Mouse (Mus musculus) heart, postnatal 10 days (tissue): ENCODE results near the gene Scamp4. TPM values are rescaled to one million over a fixed set of nuclear protein-coding genes. Genes with fewer than 3 reads are reported as not detected.

Source experiments
- DNase-seq, 2 experiments: peaks; one replicate each; pipeline ENCODE4 v3.0.0; 2021
- intact Hi-C: fragments of 180-260 bp; cut with DNase I; formaldehyde crosslinking; loops from one replicate; pipeline ENCODE4 v1.15.1; 2025
- total RNA-seq, 2 experiments: library from RNA; stranded (reverse); gene quantifications; 2 replicates each; pipeline ENCODE4 v1.2.3; 2021

Scamp4 gene
- total RNA-seq: 10 to 100 TPM; 25.9 to 27.8 TPM

- intact Hi-C loops: no loop called here
- DNase-seq: peak; percentile 97
These were observed at the start of gene Scamp4, which contains the start of gene Adat3 for GRCm38 (mm10) chr10:80602698-80603325. TSS of gene Scamp4 (plus strand) at chr10:80602872. TSS of gene Adat3 (plus strand) at chr10:80602880.

- DNase-seq: peak in 1 of 2 experiments; percentile 29
- intact Hi-C loops: no loop called here
These were observed 49.1 kb upstream of the Scamp4 start for GRCm38 (mm10) chr10:80553575-80553974.

DNA sequence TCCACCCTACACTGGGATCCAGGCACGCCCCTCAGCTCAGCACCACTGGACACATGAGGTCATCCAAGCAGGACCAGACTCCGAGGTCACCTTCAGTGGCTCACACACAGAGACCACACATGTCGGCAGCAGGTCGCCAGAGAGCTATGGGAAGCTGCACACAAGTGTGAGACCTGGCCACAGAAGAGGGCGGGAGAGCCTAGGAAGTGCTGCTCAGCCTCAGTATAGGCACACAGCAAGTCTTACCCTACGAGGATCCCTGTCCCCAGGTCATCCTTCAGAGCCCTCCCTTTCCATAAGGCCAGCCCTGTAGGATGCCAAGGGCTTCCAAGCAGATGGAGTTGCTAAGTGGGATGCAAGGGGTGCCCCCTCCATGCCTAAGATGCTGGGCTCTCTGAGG is 48.7 kb upstream of the Scamp4 start:
- DNase-seq: no peak
- intact Hi-C loops: no loop called here

DNA sequence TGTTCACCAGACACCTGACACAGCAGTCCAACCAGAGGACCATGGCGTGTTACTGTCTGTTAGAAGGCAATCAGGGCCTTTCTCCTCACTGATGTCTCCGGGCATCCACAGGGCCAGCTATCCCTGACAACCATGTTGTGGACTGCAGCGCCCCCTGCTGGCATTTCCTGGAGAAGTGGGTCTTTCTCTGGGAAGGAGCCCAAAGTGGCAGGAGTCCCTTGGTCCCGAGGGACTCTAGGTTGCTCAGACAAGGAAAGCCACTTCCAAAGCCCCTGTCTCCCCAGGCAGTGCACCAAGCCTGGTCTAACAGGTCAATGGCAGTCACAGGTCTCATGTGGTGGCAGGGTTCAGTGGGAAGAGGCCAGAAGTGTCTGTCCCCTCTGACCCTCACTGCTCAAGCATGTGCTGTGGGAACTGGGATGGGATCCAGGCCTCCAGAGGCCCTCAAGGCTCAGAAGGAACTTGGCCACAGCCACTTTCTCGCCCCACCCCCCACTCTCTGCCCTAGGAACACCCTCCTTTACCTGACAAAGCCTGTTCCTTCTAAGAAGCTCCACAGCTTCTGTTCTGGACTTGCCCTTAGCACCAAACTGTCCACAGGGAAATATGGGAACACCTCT is 45.2 kb upstream of the Scamp4 start:
- DNase-seq: peak; percentile 77 to 89
- intact Hi-C loops: loop anchor here (2.0 kb wide), 1 partner anchor 51 kb away; no protein-coding TSS in a partner anchor

GRCm38 (mm10) chr10:80559431-80559830 is 43.2 kb upstream of the Scamp4 start:
- intact Hi-C loops: no loop called here

DNA sequence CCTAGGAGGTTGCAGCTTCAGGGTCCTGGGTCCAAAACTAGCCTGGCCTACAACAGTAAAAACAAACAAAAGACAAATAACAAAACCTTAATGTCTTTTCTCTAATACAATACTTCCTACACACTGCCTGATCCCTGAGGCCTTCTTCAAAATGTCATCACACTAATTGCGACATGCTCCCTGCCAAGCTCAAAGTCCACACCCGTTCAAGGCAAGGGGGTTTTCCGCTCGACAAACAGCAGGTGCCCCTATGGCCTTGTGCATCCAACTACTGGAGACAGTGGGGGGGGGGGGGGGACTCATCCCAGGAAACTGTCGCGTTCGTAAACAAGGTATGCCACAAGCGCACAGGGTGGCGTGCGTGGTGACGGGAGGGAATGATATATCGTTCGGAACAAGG is 42.1 kb upstream of the Scamp4 start:
- intact Hi-C loops: no loop called here
- DNase-seq: no peak

More at GRCm38 (mm10) chr10:80559431-80559830, 43.2 kb upstream of the Scamp4 start:
- no peak for DNase-seq

DNA sequence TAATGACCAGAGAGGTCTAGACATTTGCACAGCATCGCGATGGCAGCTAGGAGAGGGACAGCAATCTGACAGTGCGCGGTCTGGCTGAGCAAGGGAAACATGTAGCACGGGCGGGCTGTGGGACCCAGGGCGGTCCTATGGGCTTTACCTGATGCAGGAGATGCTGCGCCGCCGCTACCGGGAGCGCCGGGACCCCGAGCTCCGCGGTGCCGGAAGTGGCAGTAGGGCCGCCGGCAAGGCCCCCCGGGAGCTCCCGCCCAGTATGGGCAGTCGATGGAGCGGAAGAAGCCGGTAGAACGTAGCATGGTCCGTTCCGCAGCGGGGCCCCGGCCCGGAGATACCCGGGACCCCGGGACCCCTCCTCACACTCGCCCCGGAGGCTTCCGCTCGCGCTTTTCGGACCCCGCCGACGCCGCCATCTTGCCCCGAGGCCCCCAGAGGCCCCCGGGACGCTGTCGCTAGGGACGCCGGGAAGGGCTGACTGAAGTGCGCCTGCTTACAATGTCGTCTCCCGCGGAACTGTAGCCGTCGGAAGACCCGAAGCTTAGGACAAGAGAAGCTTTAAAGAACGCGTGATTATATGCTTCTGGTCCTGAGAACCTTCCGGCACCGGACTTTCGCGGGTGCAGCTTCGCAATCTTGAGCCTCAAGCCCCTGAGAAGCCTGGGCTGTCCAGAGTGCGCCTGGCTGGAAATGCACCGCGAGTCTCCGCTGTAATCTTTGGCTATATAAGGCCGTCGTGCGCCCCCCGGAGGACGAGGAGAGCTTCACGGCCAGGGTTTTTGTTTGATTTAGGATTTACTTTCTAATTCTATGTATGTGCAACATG is 41.3 kb upstream of the Scamp4 start, which contains the start of gene Rexo1:
TSS of gene Rexo1 (minus strand) at position 445 of the 829 bp plus-strand sequence.
- intact Hi-C loops: no loop called here

GRCm38 (mm10) chr10:80566375-80567092 is 36.1 kb upstream of the Scamp4 start:
- intact Hi-C loops: loop anchor here (1.0 kb wide), 1 partner anchor 123 kb away; no protein-coding TSS in a partner anchor
- DNase-seq: peak; percentile 84 to 92

More for the DNA sequence above, 41.3 kb upstream of the Scamp4 start, which contains the start of gene Rexo1:
- DNase-seq: peak; percentile 96 to 97

- no peak for DNase-seq
- intact Hi-C loops: no loop called here
These were observed 33.8 kb upstream of the Scamp4 start for GRCm38 (mm10) chr10:80568876-80569275.

GRCm38 (mm10) chr10:80569664-80570066 is 33.0 kb upstream of the Scamp4 start:
- peak; percentile 66 to 72 for DNase-seq

DNA sequence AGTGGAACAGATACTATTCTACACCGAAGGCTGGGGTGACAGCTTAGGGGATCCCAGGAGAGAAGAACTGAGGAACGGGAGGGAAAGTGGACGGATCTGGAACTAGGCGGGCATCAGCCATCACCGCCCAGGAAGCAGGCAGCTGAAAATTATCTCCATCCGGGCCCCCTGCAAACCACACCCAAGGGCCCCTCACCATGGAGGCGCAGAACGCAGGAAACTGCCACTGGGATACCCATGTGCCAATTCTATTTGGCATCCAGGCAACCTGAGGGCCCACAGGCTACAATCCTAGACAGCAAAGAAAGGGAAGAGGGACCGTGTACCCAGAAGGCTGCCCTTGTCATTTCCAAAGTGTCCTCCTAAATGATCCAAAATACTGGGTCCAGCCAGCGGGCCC is 32.3 kb upstream of the Scamp4 start:
- DNase-seq: no peak
- intact Hi-C loops: no loop called here

More at GRCm38 (mm10) chr10:80569664-80570066, 33.0 kb upstream of the Scamp4 start:
- intact Hi-C loops: no loop called here

- intact Hi-C loops: no loop called here
- no peak for DNase-seq
These were observed 31.5 kb upstream of the Scamp4 start for GRCm38 (mm10) chr10:80570871-80571836.

DNA sequence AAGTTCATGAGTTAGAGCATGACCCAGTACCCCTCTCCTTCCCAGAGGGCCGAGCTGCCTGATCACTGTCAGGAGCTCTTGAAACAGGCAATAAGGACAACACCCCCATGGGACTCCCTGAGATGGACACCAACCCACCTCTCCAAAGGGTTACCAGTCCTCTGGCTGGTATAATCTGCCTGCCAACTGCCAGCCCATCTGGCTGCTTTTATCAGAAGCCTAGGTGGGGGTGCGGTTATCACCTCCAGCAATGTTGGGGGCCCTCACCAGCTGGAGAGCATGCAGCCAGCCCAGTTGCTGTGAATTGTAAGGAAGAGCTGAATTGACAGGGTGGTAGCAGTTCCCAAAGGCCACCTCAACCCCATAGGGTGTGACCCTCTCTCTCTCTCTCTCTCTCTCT is 30.2 kb upstream of the Scamp4 start:
- intact Hi-C loops: no loop called here
- no peak for DNase-seq

DNA sequence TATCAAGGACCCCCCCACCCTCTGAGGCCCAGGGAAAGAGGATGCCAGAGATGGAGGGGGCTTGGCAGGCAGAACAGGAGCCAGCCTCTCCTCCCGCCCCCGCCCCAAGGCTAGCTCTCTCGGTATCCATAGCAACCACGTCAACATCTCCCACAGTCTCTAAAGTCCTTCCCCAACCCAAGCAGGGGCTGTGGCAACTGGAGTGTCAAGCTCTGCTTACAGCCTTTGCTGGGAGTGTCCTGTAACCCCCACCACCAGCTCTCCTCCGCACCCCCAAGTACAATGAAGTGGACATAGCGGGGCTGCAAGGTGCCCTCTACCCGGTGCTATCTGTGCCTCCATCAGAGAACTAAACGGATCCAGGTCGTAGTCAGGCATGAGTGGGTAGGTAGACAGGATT is 28.7 kb upstream of the Scamp4 start:
- intact Hi-C loops: no loop called here

GRCm38 (mm10) chr10:80574896-80575295 is 27.8 kb upstream of the Scamp4 start:
- intact Hi-C loops: no loop called here
- DNase-seq: no peak

More for the DNA sequence above, 28.7 kb upstream of the Scamp4 start:
- no peak for DNase-seq

- intact Hi-C loops: no loop called here
- no peak for DNase-seq
These were observed 26.7 kb upstream of the Scamp4 start for GRCm38 (mm10) chr10:80575925-80576324.

DNA sequence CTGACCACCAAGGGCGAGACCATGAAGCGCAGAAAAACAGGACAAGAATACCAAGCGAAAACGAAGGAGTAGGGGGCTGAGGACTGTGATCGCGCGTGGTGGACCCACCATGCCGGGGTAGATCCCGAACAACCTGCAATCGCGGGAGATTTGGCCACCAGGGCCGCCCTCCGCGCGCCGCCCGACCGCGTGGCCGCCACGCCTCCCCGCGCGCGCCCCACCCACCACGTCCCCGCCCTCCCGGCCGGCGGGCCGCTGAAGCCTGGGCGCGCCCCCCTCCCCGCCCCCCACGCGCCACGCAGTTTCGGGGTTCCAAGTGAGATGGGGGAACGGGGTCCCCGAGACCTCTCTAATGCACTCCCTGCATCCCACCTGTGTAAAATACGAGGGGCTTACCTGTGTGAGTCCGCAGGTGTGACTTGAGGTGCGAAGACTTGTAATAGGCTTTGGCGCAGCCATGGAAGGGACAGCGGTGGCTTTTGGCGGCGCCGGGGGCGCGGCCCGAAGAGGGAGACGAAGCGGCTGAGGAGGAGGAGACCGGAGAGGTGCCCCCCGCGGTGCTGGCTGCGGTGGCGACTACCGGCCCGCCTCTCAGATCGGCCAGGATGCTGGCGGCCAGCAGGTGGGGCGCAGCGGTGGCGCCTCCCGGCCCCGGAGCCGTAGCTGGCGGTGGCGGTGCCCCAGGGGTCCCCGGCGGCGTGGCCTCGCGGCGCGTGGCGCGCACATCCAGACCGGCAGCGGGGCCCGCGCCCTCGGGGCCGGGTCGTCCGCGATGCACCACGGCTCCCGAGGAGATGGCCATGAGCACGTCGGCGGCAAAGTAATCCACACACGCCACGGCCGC is 26.1 kb upstream of the Scamp4 start:
- DNase-seq: peak; percentile 46 to 64
- intact Hi-C loops: no loop called here
